10 mouse cellular contexts compared by ENCODE assay signal in genomic region chr13:42821426-42822106, GRCm38 (mm10).
A peak's percentile ranks its signal among the peaks of the same experiment; 100 is the strongest.
DNase-seq lines count a peak whose midpoint lies in the region; ATAC-seq lines count a peak whose summit lies in the region.
"Had no signal": no experiment of that assay in that cellular context is flagged by ENCODE, and none has a peak within 500 bp of the region (broad histone marks: within the 10 kb centered on the region; RNA-seq: fewer than 3 reads in every experiment).

No protein-coding gene starts in this region.

- H3K9ac ChIP-seq in heart, embryonic 15.5 days = no peak overlapping the region
- no peak overlapping the region for H3K9ac ChIP-seq in neural tube, embryonic 14.5 days (replicated peaks; ENCODE audit: low read depth, low read length)
- H3K9ac ChIP-seq in neural tube, embryonic 15.5 days (replicated peaks) = no peak overlapping the region
- no peak overlapping the region for H3K9ac ChIP-seq in kidney, embryonic 15.5 days
- H3K9ac ChIP-seq: forebrain, embryonic 12.5 days; liver, postnatal 0 days had no signal

- H3K27ac ChIP-seq in heart, embryonic 15.5 days = peak overlapping the region; percentile 31; the same call in 1 of the 2 replicates
- 0 out of 2 replicates have a peak overlapping the region, but pooled peaks have one; percentile 2 for H3K27ac ChIP-seq in neural tube, embryonic 14.5 days (ENCODE audit: low read depth, low read length)
- H3K27ac ChIP-seq in neural tube, embryonic 15.5 days (replicated peaks) = no peak overlapping the region
- peak overlapping the region; percentile 80 for H3K27ac ChIP-seq in kidney, embryonic 15.5 days

- H3K4me2 ChIP-seq in heart, embryonic 15.5 days = no peak overlapping the region
- no peak overlapping the region for H3K4me2 ChIP-seq in neural tube, embryonic 14.5 days (ENCODE audit: low read depth, low read length)
- no peak overlapping the region for H3K4me2 ChIP-seq in neural tube, embryonic 15.5 days
- H3K4me2 ChIP-seq in kidney, embryonic 15.5 days = peak overlapping the region; percentile 22; the same call in 1 of the 2 replicates
- H3K4me2 ChIP-seq: forebrain, embryonic 12.5 days had no signal

- H3K36me3 ChIP-seq in heart, embryonic 15.5 days = no peaks in the 10 kb centered on the region
- H3K36me3 ChIP-seq in neural tube, embryonic 14.5 days (ENCODE audit: control insufficient read depth, insufficient read depth, low read length) = no peaks in the 10 kb centered on the region
- H3K36me3 ChIP-seq in neural tube, embryonic 15.5 days = no peaks in the 10 kb centered on the region
- no peaks in the 10 kb centered on the region for H3K36me3 ChIP-seq in kidney, embryonic 15.5 days
- H3K36me3 ChIP-seq: forebrain, embryonic 12.5 days had no signal

- 57% methylated on average over 15 of the region's 15 CpGs for WGBS in heart, embryonic 15.5 days
- whole genome bisulfite sequencing in neural tube, embryonic 14.5 days = 44% methylated on average over 15 of the region's 15 CpGs
- 55% methylated on average over 15 of the region's 15 CpGs for WGBS in neural tube, embryonic 15.5 days
- WGBS in kidney, embryonic 15.5 days = 44% methylated on average over 15 of the region's 15 CpGs

- ATAC-seq in heart, embryonic 15.5 days (replicated peaks; ENCODE audit: insufficient number of reproducible peaks, insufficient read depth, low FRiP score, low read depth) = no peak
- ATAC-seq in neural tube, embryonic 14.5 days (ENCODE audit: low read depth) = no peak
- no peak for ATAC-seq in neural tube, embryonic 15.5 days (ENCODE audit: low FRiP score)
- ATAC-seq in kidney, embryonic 15.5 days (replicated peaks; ENCODE audit: low FRiP score) = peak; percentile 68
- ATAC-seq: liver, postnatal 0 days had no signal

- intact Hi-C loops in heart, postnatal 36 days (cut with DNase I) = loop anchor here (5.0 kb wide), 3 partner anchors 271 to 1179 kb away; partner anchors contain the start of gene Edn1

- no peak for DNase-seq in heart, postnatal 36 days
- peak; percentile 38 for DNase-seq in right cerebral cortex, postnatal 25 days
- DNase-seq in layer of hippocampus, postnatal 14 days (ENCODE audit: low spot score in 2 of 2) = no peak
- DNase-seq: liver, postnatal 0 days had no signal

- no peak overlapping the region for H3K4me3 ChIP-seq in heart, embryonic 15.5 days
- H3K4me3 ChIP-seq in neural tube, embryonic 14.5 days (ENCODE audit: low read depth, low read length) = no peak overlapping the region
- H3K4me3 ChIP-seq in neural tube, embryonic 15.5 days (replicated peaks) = no peak overlapping the region
- H3K4me3 ChIP-seq in kidney, embryonic 15.5 days (replicated peaks) = no peak overlapping the region
- H3K4me3 ChIP-seq: forebrain, embryonic 12.5 days had no signal

- H3K4me1 ChIP-seq in heart, embryonic 15.5 days (replicated peaks) = 0 out of 2 replicates have a peak, but pooled peaks cover 9% of the 10 kb centered on the region
- H3K4me1 ChIP-seq in neural tube, embryonic 14.5 days (ENCODE audit: control insufficient read depth, insufficient read depth, low read length) = no peaks in the 10 kb centered on the region
- peaks cover 18% of the 10 kb centered on the region for H3K4me1 ChIP-seq in neural tube, embryonic 15.5 days
- H3K4me1 ChIP-seq in kidney, embryonic 15.5 days = peaks cover 23% of the 10 kb centered on the region

- no peaks in the 10 kb centered on the region for H3K9me3 ChIP-seq in heart, embryonic 15.5 days (replicated peaks)
- H3K9me3 ChIP-seq in neural tube, embryonic 14.5 days (ENCODE audit: control insufficient read depth, low read length) = no peaks in the 10 kb centered on the region
- no peaks in the 10 kb centered on the region for H3K9me3 ChIP-seq in neural tube, embryonic 15.5 days (replicated peaks)
- no peaks in the 10 kb centered on the region for H3K9me3 ChIP-seq in kidney, embryonic 15.5 days (replicated peaks)

- H3K27me3 ChIP-seq in heart, embryonic 15.5 days = no peaks in the 10 kb centered on the region
- no peaks in the 10 kb centered on the region for H3K27me3 ChIP-seq in neural tube, embryonic 14.5 days (ENCODE audit: control insufficient read depth, insufficient read depth, low read length)
- no peaks in the 10 kb centered on the region for H3K27me3 ChIP-seq in neural tube, embryonic 15.5 days (replicated peaks)
- H3K27me3 ChIP-seq in kidney, embryonic 15.5 days = no peaks in the 10 kb centered on the region
- H3K27me3 ChIP-seq: CH12.LX; forebrain, embryonic 12.5 days had no signal
